ENCODE assay signal across 7 mouse cellular contexts in genomic region chr17:5769776-5770175, GRCm38 (mm10).
DNase-seq lines count a peak whose midpoint lies in the region; ATAC-seq and TF ChIP-seq lines count a peak whose summit lies in the region.

No protein-coding gene starts in this region.

- no peaks in the 10 kb centered on the region for H3K9me3 ChIP-seq in E14TG2a.4 (ENCODE audit: low read length)
- no peaks in the 10 kb centered on the region for H3K9me3 ChIP-seq in forebrain, embryonic 16.5 days (ENCODE audit: control insufficient read depth, low read length)
- H3K9me3 ChIP-seq in kidney, embryonic 15.5 days (replicated peaks), result peaks cover 3% of the 10 kb centered on the region; the same call in 1 of the 2 replicates

- WGBS in forebrain, embryonic 16.5 days, result 18% methylated on average over 7 of the region's 7 CpGs
- WGBS in kidney, embryonic 15.5 days, result 27% methylated on average over 7 of the region's 7 CpGs
- WGBS in macrophage (ENCODE audit: missing documents), result 11% methylated on average over 7 of the region's 7 CpGs

- H3K4me3 ChIP-seq in E14TG2a.4 (replicated peaks; ENCODE audit: low read length), result peak overlapping the region; percentile 50
- H3K4me3 ChIP-seq in forebrain, embryonic 16.5 days (replicated peaks; ENCODE audit: low read length), result peak overlapping the region; percentile 27
- H3K4me3 ChIP-seq in kidney, embryonic 15.5 days (replicated peaks), result peak overlapping the region; percentile 29
- peak overlapping the region; percentile 25 for H3K4me3 ChIP-seq in macrophage (ENCODE audit: inconsistent target)

- TF ChIP-seq CTCF in E14TG2a.4 (conservative IDR thresholded peaks at IDR 0.05; ENCODE audit: low read length), result no peak

- H3K36me3 ChIP-seq in E14TG2a.4 (ENCODE audit: insufficient read depth, low read length) (no peaks in the 10 kb centered on the region), macrophage (ENCODE audit: inconsistent target) (no peaks in the 10 kb centered on the region)
- H3K36me3 ChIP-seq in forebrain, embryonic 16.5 days (ENCODE audit: control insufficient read depth, insufficient read depth), result no peaks in the 10 kb centered on the region
- H3K36me3 ChIP-seq in kidney, embryonic 15.5 days, result no peaks in the 10 kb centered on the region

- H3K9ac ChIP-seq in forebrain, embryonic 16.5 days (replicated peaks; ENCODE audit: low read depth, low read length), result no peak overlapping the region
- peak overlapping the region; percentile 39; the same call in 1 of the 2 replicates for H3K9ac ChIP-seq in kidney, embryonic 15.5 days

- peaks cover 20% of the 10 kb centered on the region for H3K27me3 ChIP-seq in E14TG2a.4 (ENCODE audit: insufficient read depth, low read length)
- no peaks in the 10 kb centered on the region for H3K27me3 ChIP-seq in forebrain, embryonic 16.5 days (replicated peaks; ENCODE audit: control insufficient read depth, insufficient read depth, low read length)
- no peaks in the 10 kb centered on the region for H3K27me3 ChIP-seq in kidney, embryonic 15.5 days

- peak; percentile 23 for ATAC-seq in activated CD4-positive, CD25-positive, alpha-beta regulatory T cell, adult 4 months
- peak; percentile 39; the same call in 1 of the 2 replicates for ATAC-seq in forebrain, embryonic 16.5 days
- no peak for ATAC-seq in kidney, embryonic 15.5 days (replicated peaks; ENCODE audit: low FRiP score)
- ATAC-seq in frontal cortex, adult (ENCODE audit: low TSS enrichment), result no peak

- peaks cover 33% of the 10 kb centered on the region for H3K4me1 ChIP-seq in E14TG2a.4 (replicated peaks; ENCODE audit: low read depth, low read length)
- peaks cover 16% of the 10 kb centered on the region for H3K4me1 ChIP-seq in forebrain, embryonic 16.5 days (replicated peaks; ENCODE audit: control insufficient read depth, insufficient read depth, low read length)
- H3K4me1 ChIP-seq in kidney, embryonic 15.5 days, result peaks cover 34% of the 10 kb centered on the region

- H3K27ac ChIP-seq in forebrain, embryonic 16.5 days (ENCODE audit: low read length), result no peak overlapping the region
- peak overlapping the region; percentile 90 for H3K27ac ChIP-seq in kidney, embryonic 15.5 days
- H3K27ac ChIP-seq in macrophage, result peak overlapping the region; percentile 93

- no peaks in the 10 kb centered on the region for H3K79me2 ChIP-seq in macrophage (ENCODE audit: inconsistent target)

- peak overlapping the region; percentile 53 for H3K4me2 ChIP-seq in forebrain, embryonic 16.5 days (ENCODE audit: low read length)
- H3K4me2 ChIP-seq in kidney, embryonic 15.5 days, result peak overlapping the region; percentile 64

- DNase-seq in testis, postnatal 14 days (ENCODE audit: low spot score), result peak; percentile 28

Comparison
In these comparisons a context has a peak if more than half of its experiments do, and no peak if none do; other contexts are left out.
1. ATAC-seq: peak in activated CD4-positive, CD25-positive, alpha-beta regulatory T cell, adult 4 months (single experiment) and forebrain, embryonic 16.5 days (single experiment); none in kidney, embryonic 15.5 days (single experiment) and frontal cortex, adult (single experiment).
2. Peak in every context shown above with its lines, with median percentiles within 50 percentile points of each other: H3K4me3 ChIP-seq.